Mouse (Mus musculus) leukemia stem cell, adult 10-12 weeks (primary cell): Measurements from ENCODE around the gene Picalm. TPM values are rescaled to one million over a fixed set of nuclear protein-coding genes. Genes with fewer than 3 reads are reported as not detected.

Source experiments
- polyA plus RNA-seq: library from polyadenylated mRNA; stranded (reverse); fragments of >175 nt; gene quantifications from 2 replicates; pipeline ENCODE4 v1.2.3, GENCODE M21; 2012; ENCODE audit warnings: low replicate concordance

Gene Picalm
- 98.4 and 168 TPM in 2 replicates for polyA plus RNA-seq

DNA sequence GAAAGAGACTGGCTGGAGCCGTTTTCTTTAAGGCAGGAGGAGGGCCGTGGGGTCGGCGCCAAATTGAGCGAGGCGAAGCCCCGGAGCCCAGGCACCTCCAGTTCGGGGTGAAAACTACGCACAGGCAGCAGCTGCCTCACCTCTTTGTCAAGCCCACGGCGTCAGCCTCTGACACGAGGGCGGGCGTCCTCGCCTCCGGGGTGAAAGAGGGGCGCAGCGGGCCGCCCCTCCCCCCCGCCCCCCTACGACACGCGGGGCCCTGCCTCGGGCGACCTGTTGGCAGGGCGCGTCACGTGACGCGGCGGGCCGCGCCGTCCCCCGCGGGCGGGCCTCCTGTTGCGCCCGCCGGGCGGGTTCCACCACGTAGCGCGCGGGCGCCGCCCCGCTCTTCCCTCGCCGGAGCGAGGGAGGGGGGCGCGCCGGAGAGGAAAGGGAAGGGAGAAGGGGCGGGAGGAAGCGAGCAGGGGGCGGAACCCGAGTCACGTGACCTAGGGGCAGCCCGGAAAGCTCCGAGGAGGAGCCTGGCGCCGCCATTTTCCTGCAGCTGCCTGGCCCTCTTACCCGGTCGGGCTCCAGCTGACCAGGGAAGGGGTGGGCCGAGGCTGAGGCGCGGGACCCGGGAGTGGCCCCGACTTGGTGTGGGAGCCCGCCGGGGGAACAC is at the start of gene Picalm:
Gene Picalm, plus strand, starts transcription at position 482 of the 661 bp plus-strand sequence.

Other genes starting within 250 kb of the Picalm start
- gene Ccdc81, start 226.6 kb upstream of the Picalm start, polyA plus RNA-seq, result not detected in 2 replicates
- gene Hikeshi, start 189.0 kb upstream of the Picalm start, polyA plus RNA-seq, result 8.7 and 11.4 TPM in 2 replicates
- gene Eed, start 149.2 kb upstream of the Picalm start, polyA plus RNA-seq, result 35.9 and 49.1 TPM in 2 replicates
- gene Ccdc83, start 135.6 kb downstream of the Picalm start, polyA plus RNA-seq, result not detected in 2 replicates
- 0.16 TPM in 1 of 2 replicates, not detected in the other for gene Sytl2, start 172.0 kb downstream of the Picalm start, polyA plus RNA-seq